Mouse (Mus musculus) CH12.LX (cell line): Measurements from ENCODE around the gene Spen. TPM values are rescaled to one million over a fixed set of nuclear protein-coding genes. Genes with fewer than 3 reads are reported as not detected.

ENCODE experiments used
- DNase-seq: peaks from one replicate; pipeline ENCODE4 v3.0.0-alpha.2; 2013; ENCODE audit errors: extremely low read depth
- H3K27ac ChIP-seq: 2 replicates; pipeline ENCODE4 v1.5.1; 2012; ENCODE audit warnings: low read depth, mild to moderate bottlenecking, control low read depth, moderate library complexity; ENCODE audit not compliant: insufficient read depth
- H3K27me3 ChIP-seq: replicated peaks from 2 replicates; pipeline ENCODE3; 2012; ENCODE audit warnings: inconsistent platforms
- H3K36me3 ChIP-seq, 2 experiments: replicated peaks in 1 of 2; 2 replicates each; pipeline versions ENCODE3 to v1.6.1; 2012; ENCODE audit warnings: inconsistent platforms in 1 of 2, low read length in 1 of 2, mild to moderate bottlenecking in 1 of 2, mixed read lengths in 1 of 2, moderate library complexity in 1 of 2; ENCODE audit not compliant: control insufficient read depth in 1 of 2, insufficient read depth in 1 of 2
- H3K4me1 ChIP-seq, 2 experiments: 2 replicates each; pipeline ENCODE4 v1.6.1; 2012; ENCODE audit warnings: inconsistent platforms in 1 of 2, moderate library complexity in 1 of 2; ENCODE audit not compliant: insufficient read depth in 2 of 2, control insufficient read depth in 1 of 2
- H3K4me2 ChIP-seq: 2 replicates; pipeline ENCODE4 v1.6.1; 2012; ENCODE audit warnings: low read depth, mild to moderate bottlenecking, control low read depth; ENCODE audit not compliant: poor library complexity, insufficient read depth, severe bottlenecking
- H3K4me3 ChIP-seq, 3 experiments: fragments of 150-350 bp in 1 of 3; sonication (generic) in 1 of 3; replicated peaks in 1 of 3; 2 replicates each; pipeline versions ENCODE3 to v1.5.1; 2011 to 2012; ENCODE audit warnings: low read depth in 2 of 3, low read length in 2 of 3, mild to moderate bottlenecking in 2 of 3, moderate library complexity in 2 of 3, control low read depth in 1 of 3, improper control_type of control experiment in 1 of 3, inconsistent platforms in 1 of 3, mixed read lengths in 1 of 3; ENCODE audit not compliant: poor library complexity in 1 of 3
- H3K79me2 ChIP-seq: replicated peaks from 2 replicates; pipeline ENCODE4 v1.6.1; 2012; ENCODE audit warnings: mild to moderate bottlenecking, moderate library complexity; ENCODE audit not compliant: control insufficient read depth, poor library complexity, insufficient read depth, severe bottlenecking; ENCODE audit errors: extremely low read depth
- H3K9ac ChIP-seq: 2 replicates; pipeline ENCODE4 v1.6.1; 2012; ENCODE audit warnings: low read depth, mild to moderate bottlenecking, control low read depth, moderate library complexity; ENCODE audit not compliant: insufficient read depth
- H3K9me3 ChIP-seq: replicated peaks from 2 replicates; pipeline ENCODE3; 2012; ENCODE audit warnings: low read length, inconsistent platforms, mixed read lengths
- BHLHE40 ChIP-seq: IDR thresholded peaks from 2 replicates; pipeline ENCODE4 v1.6.1; 2011; ENCODE audit warnings: mild to moderate bottlenecking, low read depth, low read length, improper control_type of control experiment
- CHD1 ChIP-seq: IDR thresholded peaks from 2 replicates; pipeline ENCODE4 v1.6.1; 2012; ENCODE audit warnings: low read depth, low read length, improper control_type of control experiment, inconsistent platforms
- HCFC1 ChIP-seq: IDR thresholded peaks from 2 replicates; pipeline ENCODE4 v1.6.1; 2012; ENCODE audit warnings: low read depth, mild to moderate bottlenecking, inconsistent platforms, low read length, improper control_type of control experiment
- JUND ChIP-seq: conservative IDR thresholded peaks from 2 replicates; pipeline ENCODE4 v1.6.1; 2011; ENCODE audit warnings: low read depth, low read length, improper control_type of control experiment
- MAFK ChIP-seq: IDR thresholded peaks from 2 replicates; pipeline ENCODE4 v1.6.1; 2011; ENCODE audit warnings: low read length, improper control_type of control experiment; ENCODE audit not compliant: insufficient replicate concordance
- MAZ ChIP-seq: IDR thresholded peaks from 2 replicates; pipeline ENCODE4 v1.6.1; 2012; ENCODE audit warnings: low read depth, mild to moderate bottlenecking, inconsistent platforms, low read length, improper control_type of control experiment, moderate library complexity
- MEF2A ChIP-seq: IDR thresholded peaks from 2 replicates; pipeline ENCODE4 v1.6.1; 2014; ENCODE audit warnings: low read depth, mild to moderate bottlenecking, inconsistent platforms, low read length, improper control_type of control experiment, borderline replicate concordance
- MXI1 ChIP-seq: IDR thresholded peaks from 2 replicates; pipeline ENCODE4 v1.6.1; 2011; ENCODE audit warnings: mild to moderate bottlenecking, low read depth, low read length, improper control_type of control experiment
- NELFE ChIP-seq: IDR thresholded peaks from 2 replicates; pipeline ENCODE4 v1.6.1; 2011; ENCODE audit warnings: low read depth, low read length, improper control_type of control experiment
- NRF1 ChIP-seq: IDR thresholded peaks from 2 replicates; pipeline ENCODE4 v1.6.1; 2014; ENCODE audit warnings: low read depth, mild to moderate bottlenecking, inconsistent platforms, low read length, improper control_type of control experiment, moderate library complexity
- PAX5 ChIP-seq: IDR thresholded peaks from 2 replicates; pipeline ENCODE4 v1.6.1; 2012; ENCODE audit warnings: low read length, inconsistent platforms, mixed read lengths
- RAD21 ChIP-seq: IDR thresholded peaks from 2 replicates; pipeline ENCODE4 v1.6.1; 2011; ENCODE audit warnings: low read depth, mild to moderate bottlenecking, low read length, improper control_type of control experiment, moderate library complexity
- SIN3A ChIP-seq: IDR thresholded peaks from 2 replicates; pipeline ENCODE4 v1.6.1; 2012; ENCODE audit warnings: low read length, improper control_type of control experiment, inconsistent platforms
- TBP ChIP-seq: conservative IDR thresholded peaks from 2 replicates; pipeline ENCODE4 v1.6.1; 2011; ENCODE audit warnings: low read depth, low read length, improper control_type of control experiment
- UBTF ChIP-seq: IDR thresholded peaks from 2 replicates; pipeline ENCODE4 v1.6.1; 2012; ENCODE audit warnings: low read depth, mild to moderate bottlenecking, inconsistent platforms, low read length, improper control_type of control experiment, moderate library complexity
- USF1 ChIP-seq: IDR thresholded peaks from 2 replicates; pipeline ENCODE4 v1.6.1; 2014; ENCODE audit warnings: low read depth, mild to moderate bottlenecking, inconsistent platforms, low read length, improper control_type of control experiment
- USF2 ChIP-seq: conservative IDR thresholded peaks from 2 replicates; pipeline ENCODE4 v1.6.1; 2011; ENCODE audit warnings: low read depth, low read length, improper control_type of control experiment
- ZKSCAN1 ChIP-seq: IDR thresholded peaks from 2 replicates; pipeline ENCODE4 v1.6.1; 2012; ENCODE audit warnings: low read depth, inconsistent platforms, low read length, improper control_type of control experiment, borderline replicate concordance
- dilution Hi-C: fragments of 300-500 bp; cut with MboI; formaldehyde crosslinking; loops from 2 replicates; pipeline ENCODE4 v1.14.3; 2020; ENCODE audit warnings: low sequenced_read_pairs; ENCODE audit not compliant: extremely low pct_unique_long_range_greater_than_20kb, extremely low pct_ligation_motif_present
- in situ Hi-C: fragments of 300-500 bp; cut with MboI; formaldehyde crosslinking; loops from 3 replicates; pipeline ENCODE4 v1.14.3; 2019; ENCODE audit warnings: low sequenced_read_pairs, low pct_ligation_motif_present, low pct_unique_long_range_greater_than_20kb, mixed read lengths
- polyA plus RNA-seq: library from polyadenylated mRNA; unstranded; fragments of >175 nt; gene quantifications from 2 replicates; pipeline ENCODE4 v1.2.1, GENCODE M21; 2012; ENCODE audit warnings: low read depth; ENCODE audit not compliant: insufficient read length
- total RNA-seq, 2 experiments: library from RNA; depleted of rRNA; stranded (reverse); fragments of 300-350 nt in 1 of 2; fragments of >200 nt in 1 of 2; gene quantifications; 2 replicates each; pipeline ENCODE4 v1.2.3; 2012 to 2014

Gene Spen
- total and polyA plus RNA-seq, 3 experiments: 4.0 to 21.6 (median 10.2) TPM

DNA sequence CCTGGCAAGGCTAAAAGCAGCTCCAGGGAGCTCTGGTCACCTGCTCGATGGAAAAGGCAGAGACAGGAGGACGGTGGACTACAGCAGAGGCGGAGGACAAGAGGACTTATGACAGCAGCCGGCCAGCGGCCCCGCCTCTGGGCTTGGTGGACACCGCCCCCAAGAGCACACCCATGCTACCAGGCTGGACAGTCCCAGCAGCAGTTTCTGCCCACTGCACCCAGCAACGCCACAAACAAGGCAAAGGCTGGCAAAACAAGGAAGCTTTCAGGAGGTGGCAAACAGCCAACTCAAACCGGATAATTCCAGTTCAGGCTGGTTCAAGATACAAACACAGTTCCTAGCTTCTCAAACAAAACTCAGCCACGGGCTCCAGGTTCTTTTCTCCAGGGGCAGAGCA, 32.0 kb downstream of the Spen start:
- in situ Hi-C loops (no loop called here), dilution Hi-C loops (no loop called here)
- H3K9me3 ChIP-seq: no peaks in the 10 kb centered on the region
- TF ChIP-seq JUND (no peak), PAX5 (no peak), CHD1 (no peak), BHLHE40 (no peak), SIN3A (no peak), USF1 (no peak), MEF2A (no peak), MAZ (no peak), ZKSCAN1 (no peak), TBP (no peak), MAFK (no peak), HCFC1 (no peak), RAD21 (no peak), MXI1 (no peak), NELFE (no peak)
- H3K4me1 ChIP-seq: no peaks in the 10 kb centered on the region
- peaks cover 42% of the 10 kb centered on the region for H3K79me2 ChIP-seq
- H3K4me2 ChIP-seq: no peak overlapping the region
- no peak overlapping the region for H3K27ac ChIP-seq
- peaks cover 0 to 53% of the 10 kb centered on the region in 2 experiments for H3K36me3 ChIP-seq
- H3K4me3 ChIP-seq: no peak overlapping the region
- H3K27me3 ChIP-seq: no peaks in the 10 kb centered on the region
- H3K9ac ChIP-seq: no peak overlapping the region
- no peak for DNase-seq

DNA sequence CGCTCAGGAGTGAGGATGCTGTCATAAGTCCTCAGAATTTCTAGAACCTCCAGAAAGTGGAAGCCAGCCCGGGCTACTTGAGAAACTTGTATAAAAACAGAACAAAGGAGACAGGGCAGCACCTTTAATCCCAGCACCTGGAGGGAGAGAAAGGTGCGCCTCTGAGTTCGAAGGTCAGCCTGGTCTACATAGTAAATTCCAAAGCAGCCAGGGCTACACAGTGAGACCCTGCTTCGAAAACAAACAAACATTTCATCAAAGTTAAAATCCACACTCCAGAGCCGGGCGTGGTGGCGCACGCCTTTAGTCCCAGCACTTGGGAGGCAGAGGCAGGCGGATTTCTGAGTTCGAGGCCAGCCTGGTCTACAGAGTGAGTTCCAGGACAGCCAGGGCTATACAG, 32.6 kb downstream of the Spen start:
- Histone ChIP-seq H3K79me2 (peaks cover 42% of the 10 kb centered on the region), H3K36me3 (peaks cover 0 to 51% of the 10 kb centered on the region in 2 experiments), H3K27ac (no peak overlapping the region), H3K9ac (no peak overlapping the region), H3K4me1 (0 out of 4 replicates have a peak, but pooled peaks cover 0 to 2% of the 10 kb centered on the region in 2 experiments), H3K4me2 (no peak overlapping the region), H3K27me3 (no peaks in the 10 kb centered on the region), H3K9me3 (no peaks in the 10 kb centered on the region), H3K4me3 (no peak overlapping the region)
- in situ Hi-C loops: no loop called here
- TF ChIP-seq USF1 (no peak), NELFE (no peak), USF2 (no peak), NRF1 (no peak), UBTF (no peak)
- dilution Hi-C loops: no loop called here
- no peak for DNase-seq
